Mouse (Mus musculus): Measurements from ENCODE around the gene Ptchd4.

Gene Ptchd4

GRCm38 (mm10) chr17:42427961-42428360 lies 112.2 kb downstream of the Ptchd4 start:
- DNase-seq (ENCODE audit: low spot score in 2 of 2), result no peak

GRCm38 (mm10) chr17:42430380-42430779 lies 114.6 kb downstream of the Ptchd4 start:
- no peak for DNase-seq (ENCODE audit: low spot score in 2 of 2)

GRCm38 (mm10) chr17:42452235-42452634 lies 136.5 kb downstream of the Ptchd4 start:
- no peak for DNase-seq (ENCODE audit: low spot score in 2 of 2)

- DNase-seq (ENCODE audit: low spot score in 2 of 2), result no peak
Measured at GRCm38 (mm10) chr17:42456441-42456840, 140.7 kb downstream of the Ptchd4 start.

- DNase-seq (ENCODE audit: low spot score in 2 of 2), result no peak
Measured at GRCm38 (mm10) chr17:42462726-42463125, 147.0 kb downstream of the Ptchd4 start.

- DNase-seq (ENCODE audit: low spot score in 2 of 2), result no peak
Measured at GRCm38 (mm10) chr17:42480173-42480991, 164.6 kb downstream of the Ptchd4 start.

GRCm38 (mm10) chr17:42509356-42510262 lies 193.9 kb downstream of the Ptchd4 start:
- no peak for DNase-seq (ENCODE audit: low spot score in 2 of 2)

- DNase-seq (ENCODE audit: low spot score in 2 of 2), result no peak
Measured at GRCm38 (mm10) chr17:42530147-42530546, 214.4 kb downstream of the Ptchd4 start.

- no peak for DNase-seq (ENCODE audit: low spot score in 2 of 2)
Measured at GRCm38 (mm10) chr17:42549578-42549977, 233.8 kb downstream of the Ptchd4 start.

Data from heart, adult 9 months (tissue).